Mouse (Mus musculus): ENCODE measurements around the gene Trim58. TPM values are rescaled to one million over a fixed set of nuclear protein-coding genes. Genes with fewer than 3 reads are reported as not detected.

Gene Trim58
- polyA plus RNA-seq (2012; fragmentation: generic; extraction: Trizol) = not detected
- long read RNA-seq, experiment 1 = 0 reads
- long read RNA-seq, experiment 2 = 0 reads

- Histone ChIP-seq H3K79me3 (ENCODE audit: low read depth) (no peaks in the 10 kb centered on the region), H3K4me3 (ENCODE audit: insufficient read depth, poor library complexity, severe bottlenecking) (no peak within 1 kb of the TSS), H3ac (ENCODE audit: control insufficient read depth, insufficient read length, low read depth) (no peak within 1 kb of the TSS), H3K79me2 (ENCODE audit: control insufficient read depth, insufficient read depth) (no peaks in the 10 kb centered on the region), H3K27me3 (ENCODE audit: control insufficient read depth, insufficient read depth, insufficient read length) (peaks cover 13% of the 10 kb centered on the region), H3K36me3 (ENCODE audit: control insufficient read depth, insufficient read depth) (no peaks in the 10 kb centered on the region)
- TF ChIP-seq FOSL1 (IDR thresholded peaks at IDR 0.05; ENCODE audit: insufficient read depth, low read length, poor library complexity, severe bottlenecking) (no peak), MYOG (IDR thresholded peaks at IDR 0.05; ENCODE audit: control insufficient read depth, extremely low read depth, insufficient read length) (no peak), CEBPB (IDR thresholded peaks at IDR 0.05; ENCODE audit: low read depth) (no peak), CTCF (IDR thresholded peaks at IDR 0.05; ENCODE audit: control insufficient read depth, insufficient read depth, insufficient read length) (no peak)
Observed at GRCm38 (mm10) chr11:58640272-58640867, at the start of gene Trim58. Gene Trim58, plus strand, starts transcription at chr11:58640465.

- TF ChIP-seq MYOG (IDR thresholded peaks at IDR 0.05; ENCODE audit: control insufficient read depth, extremely low read depth, insufficient read length) (no peak), CEBPB (IDR thresholded peaks at IDR 0.05; ENCODE audit: low read depth) (no peak), MAX (IDR thresholded peaks at IDR 0.05) (no peak), USF1 (IDR thresholded peaks at IDR 0.05; ENCODE audit: low read depth) (no peak), MYOD1 (IDR thresholded peaks at IDR 0.05; ENCODE audit: control insufficient read depth, insufficient read length, low read depth) (no peak)
- H3K36me3 ChIP-seq (ENCODE audit: control insufficient read depth, insufficient read depth) = no peaks in the 10 kb centered on the region
- no peak within 1 kb of the TSS for H3K4me3 ChIP-seq (ENCODE audit: insufficient read depth, poor library complexity, severe bottlenecking)
- H3ac ChIP-seq (ENCODE audit: control insufficient read depth, insufficient read length, low read depth) = no peak within 1 kb of the TSS
- H3K79me3 ChIP-seq (ENCODE audit: low read depth) = no peaks in the 10 kb centered on the region
- H3K79me2 ChIP-seq (ENCODE audit: control insufficient read depth, insufficient read depth) = no peaks in the 10 kb centered on the region
- H3K27me3 ChIP-seq (ENCODE audit: control insufficient read depth, insufficient read depth, insufficient read length) = no peaks in the 10 kb centered on the region
Observed at GRCm38 (mm10) chr11:58594814-58595213, 45.5 kb upstream of the Trim58 start, which contains the start of gene Olfr324. Gene Olfr324, plus strand, starts transcription at chr11:58595114.

GRCm38 (mm10) chr11:58597837-58598236 is 42.4 kb upstream of the Trim58 start:
- no peaks in the 10 kb centered on the region for H3K79me2 ChIP-seq (ENCODE audit: control insufficient read depth, insufficient read depth)
- H3K27me3 ChIP-seq (ENCODE audit: control insufficient read depth, insufficient read depth, insufficient read length) = no peaks in the 10 kb centered on the region
- no peak for TF ChIP-seq FOSL1 (IDR thresholded peaks at IDR 0.05; ENCODE audit: insufficient read depth, low read length, poor library complexity, severe bottlenecking)
- TF ChIP-seq MYOD1 (IDR thresholded peaks at IDR 0.05; ENCODE audit: control insufficient read depth, insufficient read length, low read depth) = no peak
- no peak for TF ChIP-seq MAX (IDR thresholded peaks at IDR 0.05)
- no peak for TF ChIP-seq CEBPB (IDR thresholded peaks at IDR 0.05; ENCODE audit: low read depth)
- TF ChIP-seq CTCF (IDR thresholded peaks at IDR 0.05; ENCODE audit: control insufficient read depth, insufficient read depth, insufficient read length) = no peak
- no peak for TF ChIP-seq USF1 (IDR thresholded peaks at IDR 0.05; ENCODE audit: low read depth)
- TF ChIP-seq MYOG (IDR thresholded peaks at IDR 0.05; ENCODE audit: control insufficient read depth, extremely low read depth, insufficient read length) = no peak
- H3K4me3 ChIP-seq (ENCODE audit: insufficient read depth, poor library complexity, severe bottlenecking) = no peak overlapping the region
- H3K79me3 ChIP-seq (ENCODE audit: low read depth) = no peaks in the 10 kb centered on the region
- no peaks in the 10 kb centered on the region for H3K36me3 ChIP-seq (ENCODE audit: control insufficient read depth, insufficient read depth)
- no peak overlapping the region for H3ac ChIP-seq (ENCODE audit: control insufficient read depth, insufficient read length, low read depth)

- H3K36me3 ChIP-seq (ENCODE audit: control insufficient read depth, insufficient read depth) = no peaks in the 10 kb centered on the region
- no peak overlapping the region for H3ac ChIP-seq (ENCODE audit: control insufficient read depth, insufficient read length, low read depth)
- H3K4me3 ChIP-seq (ENCODE audit: insufficient read depth, poor library complexity, severe bottlenecking) = no peak overlapping the region
- H3K27me3 ChIP-seq (ENCODE audit: control insufficient read depth, insufficient read depth, insufficient read length) = no peaks in the 10 kb centered on the region
- TF ChIP-seq FOSL1 (IDR thresholded peaks at IDR 0.05; ENCODE audit: insufficient read depth, low read length, poor library complexity, severe bottlenecking) (no peak), CTCF (IDR thresholded peaks at IDR 0.05; ENCODE audit: control insufficient read depth, insufficient read depth, insufficient read length) (no peak)
- H3K79me3 ChIP-seq (ENCODE audit: low read depth) = no peaks in the 10 kb centered on the region
- no peaks in the 10 kb centered on the region for H3K79me2 ChIP-seq (ENCODE audit: control insufficient read depth, insufficient read depth)
Observed at GRCm38 (mm10) chr11:58602062-58602461, 38.2 kb upstream of the Trim58 start.

GRCm38 (mm10) chr11:58602800-58603560 is 37.3 kb upstream of the Trim58 start:
- Histone ChIP-seq H3K27me3 (ENCODE audit: control insufficient read depth, insufficient read depth, insufficient read length) (no peaks in the 10 kb centered on the region), H3K79me2 (ENCODE audit: control insufficient read depth, insufficient read depth) (no peaks in the 10 kb centered on the region), H3K4me3 (ENCODE audit: insufficient read depth, poor library complexity, severe bottlenecking) (no peak overlapping the region), H3ac (ENCODE audit: control insufficient read depth, insufficient read length, low read depth) (no peak overlapping the region), H3K36me3 (ENCODE audit: control insufficient read depth, insufficient read depth) (no peaks in the 10 kb centered on the region), H3K79me3 (ENCODE audit: low read depth) (no peaks in the 10 kb centered on the region)
- no peak for TF ChIP-seq MAX (IDR thresholded peaks at IDR 0.05)
- TF ChIP-seq USF1 (IDR thresholded peaks at IDR 0.05; ENCODE audit: low read depth) = no peak
- TF ChIP-seq CTCF (IDR thresholded peaks at IDR 0.05; ENCODE audit: control insufficient read depth, insufficient read depth, insufficient read length) = no peak
- TF ChIP-seq CEBPB (IDR thresholded peaks at IDR 0.05; ENCODE audit: low read depth) = no peak
- no peak for TF ChIP-seq FOSL1 (IDR thresholded peaks at IDR 0.05; ENCODE audit: insufficient read depth, low read length, poor library complexity, severe bottlenecking)
- TF ChIP-seq MYOD1 (IDR thresholded peaks at IDR 0.05; ENCODE audit: control insufficient read depth, insufficient read length, low read depth) = no peak
- no peak for TF ChIP-seq MYOG (IDR thresholded peaks at IDR 0.05; ENCODE audit: control insufficient read depth, extremely low read depth, insufficient read length)

- Histone ChIP-seq H3K79me2 (ENCODE audit: control insufficient read depth, insufficient read depth) (no peaks in the 10 kb centered on the region), H3K36me3 (ENCODE audit: control insufficient read depth, insufficient read depth) (no peaks in the 10 kb centered on the region), H3K79me3 (ENCODE audit: low read depth) (no peaks in the 10 kb centered on the region), H3ac (ENCODE audit: control insufficient read depth, insufficient read length, low read depth) (no peak overlapping the region), H3K27me3 (ENCODE audit: control insufficient read depth, insufficient read depth, insufficient read length) (no peaks in the 10 kb centered on the region), H3K4me3 (ENCODE audit: insufficient read depth, poor library complexity, severe bottlenecking) (no peak overlapping the region)
- TF ChIP-seq FOSL1 (IDR thresholded peaks at IDR 0.05; ENCODE audit: insufficient read depth, low read length, poor library complexity, severe bottlenecking) (no peak), CEBPB (IDR thresholded peaks at IDR 0.05; ENCODE audit: low read depth) (no peak), MYOG (IDR thresholded peaks at IDR 0.05; ENCODE audit: control insufficient read depth, extremely low read depth, insufficient read length) (no peak), MYOD1 (IDR thresholded peaks at IDR 0.05; ENCODE audit: control insufficient read depth, insufficient read length, low read depth) (no peak), MAX (IDR thresholded peaks at IDR 0.05) (no peak), CTCF (IDR thresholded peaks at IDR 0.05; ENCODE audit: control insufficient read depth, insufficient read depth, insufficient read length) (no peak), USF1 (IDR thresholded peaks at IDR 0.05; ENCODE audit: low read depth) (no peak)
Observed at GRCm38 (mm10) chr11:58604688-58605087, 35.6 kb upstream of the Trim58 start.

Data from C2C12 (cell line).